Mouse (Mus musculus) left cerebral cortex, adult 2 months (tissue): ENCODE data around the gene Dlk1. TPM values are rescaled to one million over a fixed set of nuclear protein-coding genes. Genes with fewer than 3 reads are reported as not detected.
A peak's percentile ranks its signal among the peaks of the same experiment; 100 is the strongest.
"Not testable (repeated sequence)": the region's sequence is repeated elsewhere in the genome, so short reads cannot be mapped to it uniquely, and the experiment has no call there.

Experiments used
- DNase-seq, 2 experiments: peaks; one replicate each; pipeline ENCODE4 v3.0.0; 2021 to 2022; ENCODE audit warnings: low spot score in 2 of 2, mixed read lengths in 1 of 2; ENCODE audit errors: extremely low spot score in 1 of 2
- H3K27ac ChIP-seq: fragments of 200-600 bp; 2 replicates; pipeline ENCODE4 v1.8.1; 2022
- H3K4me3 ChIP-seq: fragments of 200-600 bp; 2 replicates; pipeline ENCODE4 v1.8.1; 2022
- CTCF ChIP-seq: fragments of 200-600 bp; IDR thresholded peaks from 2 replicates; pipeline ENCODE4 v1.8.1; 2022; ENCODE audit warnings: antibody characterized with exemption, mild to moderate bottlenecking, moderate library complexity
- intact Hi-C: fragments of 180-260 bp; cut with DNase I; formaldehyde crosslinking; loops from one replicate; pipeline ENCODE4 v1.15.1; 2025
- total RNA-seq, 2 experiments: library from RNA; stranded (reverse); gene quantifications; 2 replicates each; pipeline ENCODE4 v1.2.3; 2021

The Dlk1 gene
- total RNA-seq, 2 experiments from 2014 or later, result 4.7 to 8.5 TPM

DNA sequence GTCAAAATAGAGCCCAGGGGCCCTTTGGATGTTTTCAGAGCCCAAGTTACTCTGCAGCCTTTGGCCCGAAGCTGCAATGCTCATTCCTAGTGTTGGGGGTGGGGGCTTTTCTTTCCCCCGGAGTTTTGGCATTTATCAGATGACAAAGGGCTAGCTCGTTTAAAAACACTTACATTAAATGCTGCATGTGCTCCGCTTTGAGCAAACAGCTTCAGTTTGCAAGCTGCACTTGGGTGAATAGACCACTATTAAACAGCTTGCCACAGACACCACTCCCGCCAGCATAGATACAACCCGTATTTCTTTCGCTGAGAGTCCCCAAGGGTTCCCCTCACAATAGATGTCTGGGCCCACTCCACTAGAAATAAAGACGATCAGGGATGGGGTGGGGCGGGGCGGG is 6.3 kb downstream of the Dlk1 start:
- Histone ChIP-seq H3K27ac (no peak overlapping the region), H3K4me3 (no peak overlapping the region)
- no peak for DNase-seq
- no peak for TF ChIP-seq CTCF
- intact Hi-C loops, result no loop called here

DNA sequence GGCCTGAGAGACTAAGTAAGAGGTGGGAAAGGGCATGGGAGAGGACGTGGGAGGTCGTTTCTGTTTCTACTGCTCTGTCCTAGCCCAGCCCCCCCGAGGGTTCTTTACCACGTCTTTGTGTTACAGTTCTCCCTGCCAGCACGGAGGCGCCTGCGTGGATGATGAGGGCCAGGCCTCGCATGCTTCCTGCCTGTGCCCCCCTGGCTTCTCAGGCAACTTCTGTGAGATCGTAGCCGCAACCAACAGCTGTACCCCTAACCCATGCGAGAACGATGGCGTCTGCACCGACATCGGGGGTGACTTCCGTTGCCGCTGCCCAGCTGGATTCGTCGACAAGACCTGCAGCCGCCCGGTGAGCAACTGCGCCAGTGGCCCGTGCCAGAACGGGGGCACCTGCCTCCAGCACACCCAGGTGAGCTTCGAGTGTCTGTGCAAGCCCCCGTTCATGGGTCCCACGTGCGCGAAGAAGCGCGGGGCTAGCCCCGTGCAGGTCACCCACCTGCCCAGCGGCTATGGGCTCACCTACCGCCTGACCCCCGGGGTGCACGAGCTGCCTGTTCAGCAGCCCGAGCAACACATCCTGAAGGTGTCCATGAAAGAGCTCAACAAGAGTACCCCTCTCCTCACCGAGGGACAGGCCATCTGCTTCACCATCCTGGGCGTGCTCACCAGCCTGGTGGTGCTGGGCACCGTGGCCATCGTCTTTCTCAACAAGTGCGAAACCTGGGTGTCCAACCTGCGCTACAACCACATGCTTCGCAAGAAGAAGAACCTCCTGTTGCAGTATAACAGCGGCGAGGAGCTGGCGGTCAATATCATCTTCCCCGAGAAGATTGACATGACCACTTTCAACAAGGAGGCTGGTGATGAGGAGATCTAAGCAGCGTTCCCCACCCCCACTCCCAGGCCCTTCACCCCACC is 7.1 kb downstream of the Dlk1 start:
- peak in 1 of 2 experiments; percentile 3 for DNase-seq
- TF ChIP-seq CTCF, result no peak
- Histone ChIP-seq H3K27ac (no peak overlapping the region), H3K4me3 (no peak overlapping the region)
- intact Hi-C loops, result no loop called here

DNA sequence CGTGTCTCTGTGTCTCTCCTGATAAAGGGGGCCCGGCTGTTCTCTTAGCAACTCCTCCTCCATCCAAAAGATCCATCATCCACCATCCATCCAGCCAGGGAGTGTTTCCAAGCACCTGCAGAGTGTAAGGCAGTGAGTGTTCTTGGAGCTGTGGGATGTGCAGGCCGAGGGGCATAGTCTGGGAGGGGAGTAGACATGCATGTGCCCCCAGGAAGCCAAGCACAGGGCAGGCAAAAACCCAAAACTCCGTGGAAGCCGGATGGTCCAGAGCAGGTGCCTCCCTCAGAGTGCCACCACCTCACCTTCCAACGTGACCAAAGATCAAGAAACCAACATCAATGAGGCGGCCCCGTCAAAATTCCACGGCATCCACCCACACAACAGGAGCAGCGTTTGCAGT is 10.0 kb downstream of the Dlk1 start:
- Histone ChIP-seq H3K27ac (no peak overlapping the region), H3K4me3 (no peak overlapping the region)
- no peak for TF ChIP-seq CTCF
- intact Hi-C loops, result no loop called here
- DNase-seq, result peak in 1 of 2 experiments; percentile 7

DNA sequence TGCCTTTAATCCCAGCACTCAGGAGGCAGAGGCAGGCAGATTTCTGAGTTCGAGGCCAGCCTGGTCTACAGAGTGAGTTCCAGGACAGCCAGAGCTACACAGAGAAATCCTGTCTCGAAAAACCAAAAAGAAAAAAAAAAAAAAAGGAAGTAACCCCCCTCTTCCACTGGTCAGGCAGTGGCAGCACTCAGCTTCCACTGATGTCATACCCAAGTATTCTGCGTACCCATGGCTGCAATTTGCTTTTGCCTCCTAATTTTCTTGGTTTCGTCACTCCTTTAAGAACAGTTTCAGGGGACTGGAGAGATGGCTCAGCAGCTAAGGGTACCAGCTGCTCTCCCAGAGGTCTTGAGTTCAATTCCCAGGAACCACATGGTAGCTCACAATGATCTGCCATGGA is 14.8 kb downstream of the Dlk1 start:
- H3K4me3 ChIP-seq, H3K27ac ChIP-seq, DNase-seq, intact Hi-C loops: not testable (repeated sequence)

DNA sequence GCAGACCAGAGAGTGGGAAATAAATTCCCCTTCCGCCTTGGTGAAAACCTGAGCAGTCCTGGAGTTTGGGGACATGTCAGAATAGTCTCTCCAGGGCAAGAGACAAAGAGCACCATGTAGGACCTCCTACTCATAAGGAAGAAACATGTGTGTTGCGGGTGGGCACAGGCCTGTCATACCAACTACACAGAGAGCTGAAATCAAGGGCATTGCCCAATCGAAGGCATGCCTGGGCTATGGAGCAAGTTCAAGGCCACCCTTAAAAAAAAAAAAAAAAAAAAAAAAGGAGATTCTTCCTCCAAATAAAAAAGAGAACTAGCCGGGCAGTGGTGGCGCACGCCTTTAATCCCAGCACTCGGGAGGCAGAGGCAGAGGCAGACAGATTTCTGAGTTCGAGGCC is 17.2 kb downstream of the Dlk1 start:
- Histone ChIP-seq H3K27ac (no peak overlapping the region), H3K4me3 (no peak overlapping the region)
- no peak for TF ChIP-seq CTCF
- intact Hi-C loops, result no loop called here
- no peak for DNase-seq

DNA sequence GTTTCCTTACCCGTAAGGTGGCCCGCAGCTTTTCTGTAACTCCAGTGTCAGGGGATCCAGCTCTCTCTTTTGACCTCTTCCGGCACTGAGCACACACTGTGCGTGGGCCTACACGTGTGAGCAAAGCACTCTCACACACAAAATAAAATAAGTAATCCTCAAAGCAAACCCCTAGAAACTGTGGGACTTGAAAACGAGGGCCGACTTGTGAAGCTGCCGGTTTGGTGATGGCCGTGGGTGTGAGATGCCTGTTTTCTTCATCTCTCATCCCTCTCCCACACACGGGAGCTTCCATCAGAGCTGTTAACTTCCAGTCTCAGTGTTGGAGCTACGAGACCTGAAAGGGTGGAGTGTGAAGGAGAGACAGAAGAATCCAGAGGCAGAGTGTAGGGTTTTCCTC is 20.0 kb downstream of the Dlk1 start:
- intact Hi-C loops, result no loop called here
- Histone ChIP-seq H3K4me3 (no peak overlapping the region), H3K27ac (no peak overlapping the region)
- no peak for TF ChIP-seq CTCF
- DNase-seq, result peak; percentile 39

DNA sequence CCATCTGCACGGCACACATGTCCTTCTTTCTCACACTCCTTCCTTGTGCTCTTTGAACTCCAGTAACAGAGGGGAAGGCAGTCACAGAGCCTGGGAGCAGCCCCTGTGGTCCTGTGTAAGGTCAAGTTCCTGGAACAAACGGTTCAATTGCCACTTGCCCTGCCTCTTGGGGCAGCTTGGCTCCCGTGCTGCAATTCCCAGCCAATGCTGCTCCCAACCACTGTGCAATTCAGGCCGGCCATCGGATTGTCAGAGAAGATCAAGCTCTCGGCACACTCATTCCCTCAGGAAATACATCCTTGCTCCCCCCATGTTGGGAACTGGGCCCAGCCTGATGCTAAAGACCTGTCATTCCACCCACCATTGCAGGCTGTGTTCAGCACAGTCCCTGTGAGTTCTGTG is 21.0 kb downstream of the Dlk1 start:
- Histone ChIP-seq H3K4me3 (no peak overlapping the region), H3K27ac (no peak overlapping the region)
- intact Hi-C loops, result no loop called here
- no peak for TF ChIP-seq CTCF
- DNase-seq, result peak in 1 of 2 experiments; percentile 26

DNA sequence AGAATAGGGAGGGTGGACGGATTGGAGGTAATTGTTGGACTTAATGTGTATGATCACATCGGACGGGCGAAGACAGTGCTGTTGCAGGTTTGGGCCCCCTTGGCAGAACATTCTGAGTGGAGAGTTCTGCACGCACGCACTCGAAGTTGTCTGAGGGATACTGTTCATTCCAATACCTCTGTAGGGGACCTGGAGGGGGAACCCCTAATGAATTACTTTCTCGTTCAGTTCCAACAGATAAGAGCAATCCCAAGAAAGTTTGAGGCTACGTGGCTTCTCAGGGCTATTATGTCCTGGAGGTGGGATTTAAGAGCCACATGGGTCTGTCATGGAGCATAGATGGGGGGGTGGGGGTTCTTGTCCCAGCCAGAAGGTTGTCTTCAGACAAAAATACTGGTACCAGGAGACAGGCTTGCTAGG is 21.6 kb downstream of the Dlk1 start:
- H3K4me3 ChIP-seq, result no peak overlapping the region
- intact Hi-C loops, result no loop called here
- TF ChIP-seq CTCF, result no peak
- DNase-seq, result no peak
- no peak overlapping the region for H3K27ac ChIP-seq

DNA sequence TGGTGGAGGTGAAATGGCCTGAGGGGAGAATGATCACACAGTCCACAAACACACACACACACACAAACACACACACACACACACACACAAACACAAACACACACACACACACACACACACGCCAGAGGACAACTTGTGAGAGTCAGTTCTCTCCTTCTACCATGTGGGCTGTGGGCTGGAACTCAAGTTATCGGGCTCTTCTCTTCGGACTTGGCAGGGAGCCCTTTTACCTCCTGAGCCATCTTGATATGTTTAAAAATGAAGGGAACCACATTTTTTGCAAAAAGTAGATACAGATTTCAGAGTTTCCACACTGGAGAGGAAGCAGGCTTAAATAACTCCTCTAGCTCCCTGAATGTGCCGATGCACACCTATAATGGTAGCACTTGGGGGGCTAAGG is 22.9 kb downstream of the Dlk1 start:
- intact Hi-C loops, result no loop called here
- Histone ChIP-seq H3K4me3 (no peak overlapping the region), H3K27ac (no peak overlapping the region)
- TF ChIP-seq CTCF, result no peak
- DNase-seq, result no peak

DNA sequence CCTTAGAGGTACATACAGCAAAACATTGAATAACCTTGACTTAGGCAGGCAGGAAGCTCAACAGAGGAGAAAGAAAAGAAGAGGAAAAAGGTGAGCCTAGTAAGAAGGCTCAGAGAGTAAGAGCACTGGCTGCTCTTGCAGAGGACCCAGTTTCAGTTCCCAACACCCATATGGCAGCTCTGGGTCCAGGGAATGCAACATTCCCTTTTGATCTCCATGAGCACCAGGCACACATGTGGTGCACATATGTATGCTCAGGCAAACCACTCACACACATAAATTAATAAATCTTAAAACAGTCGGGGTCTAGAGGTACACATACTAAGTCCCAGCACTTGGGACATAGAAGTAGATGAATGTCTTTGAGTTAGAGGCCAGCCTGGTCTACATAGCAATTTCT is 33.9 kb downstream of the Dlk1 start:
- H3K4me3 ChIP-seq, DNase-seq, intact Hi-C loops, H3K27ac ChIP-seq: not testable (repeated sequence)

DNA sequence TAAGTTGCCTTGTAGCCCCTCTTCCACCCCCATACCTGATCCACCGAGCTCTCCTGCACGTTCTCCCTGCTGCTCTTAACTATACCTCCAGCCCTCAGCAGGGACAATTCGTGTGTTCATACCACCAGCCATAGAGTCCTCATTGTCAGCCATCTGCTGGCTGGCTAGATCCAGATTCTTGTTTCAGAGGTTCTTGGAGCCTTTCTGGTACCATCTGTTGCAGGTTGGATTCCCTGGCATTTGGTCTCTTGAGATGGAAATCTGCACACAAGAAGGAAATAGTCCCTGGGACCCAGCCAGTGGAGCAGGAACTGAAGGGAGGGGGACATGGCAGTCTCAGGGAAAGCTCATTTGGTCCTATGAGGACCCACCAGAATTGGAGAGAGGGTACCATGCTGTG is 39.1 kb downstream of the Dlk1 start:
- DNase-seq, result peak in 1 of 2 experiments; percentile 33
- Histone ChIP-seq H3K27ac (no peak overlapping the region), H3K4me3 (no peak overlapping the region)
- no peak for TF ChIP-seq CTCF
- intact Hi-C loops, result no loop called here

DNA sequence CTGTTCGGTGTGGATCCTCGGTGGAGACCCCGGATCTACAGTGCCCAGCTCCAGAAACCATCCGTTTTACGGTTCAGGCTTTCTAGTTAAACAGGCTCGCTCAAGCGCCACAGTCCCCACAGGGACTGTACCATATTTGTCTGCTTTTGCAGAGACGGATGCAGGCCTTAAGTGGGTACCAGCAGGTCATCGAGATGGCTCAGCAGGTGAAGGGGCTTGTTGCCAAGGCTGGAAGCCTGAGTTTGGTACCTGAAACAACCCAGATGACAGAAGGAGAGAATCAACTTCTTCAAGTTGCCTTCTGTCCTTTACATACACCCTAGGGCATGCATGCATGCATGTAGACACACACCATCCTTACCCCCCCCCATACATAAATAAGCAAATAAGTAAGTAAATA is 40.8 kb downstream of the Dlk1 start:
- no peak for TF ChIP-seq CTCF
- no peak for DNase-seq
- no peak overlapping the region for H3K4me3 ChIP-seq
- no peak overlapping the region for H3K27ac ChIP-seq
- intact Hi-C loops, result no loop called here
